Mouse (Mus musculus) cortical plate, adult 2 months (tissue): ENCODE results near the gene Kdelr1. TPM values are rescaled to one million over a fixed set of nuclear protein-coding genes. Genes with fewer than 3 reads are reported as not detected.
"Not testable (repeated sequence)": the region's sequence is repeated elsewhere in the genome, so short reads cannot be mapped to it uniquely, and the experiment has no call there.

Experiments
- H3K27ac ChIP-seq: fragments of 200-500 bp; 2 replicates; pipeline ENCODE4 v1.5.1; 2012; ENCODE audit warnings: low read length, control low read depth, inconsistent platforms; ENCODE audit not compliant: insufficient read depth
- H3K4me1 ChIP-seq: fragments of 200-500 bp; 2 replicates; pipeline ENCODE4 v1.6.1; 2011; ENCODE audit warnings: low read length; ENCODE audit not compliant: control insufficient read depth, insufficient read depth
- H3K4me3 ChIP-seq: fragments of 200-500 bp; 2 replicates; pipeline ENCODE4 v1.5.1; 2011; ENCODE audit warnings: mild to moderate bottlenecking, low read length, control low read depth; ENCODE audit not compliant: insufficient read depth
- CTCF ChIP-seq: fragments of 200-500 bp; IDR thresholded peaks from 2 replicates; pipeline ENCODE4 v1.5.1; 2011; ENCODE audit warnings: mild to moderate bottlenecking, control low read depth, low read length; ENCODE audit not compliant: insufficient read depth; ENCODE audit errors: extremely low read depth
- POLR2A ChIP-seq: fragments of 200-500 bp; IDR thresholded peaks from 2 replicates; pipeline ENCODE4 v1.6.1; 2011; ENCODE audit warnings: mild to moderate bottlenecking, low read length, control low read depth; ENCODE audit not compliant: insufficient read depth; ENCODE audit errors: extremely low read depth
- polyA plus RNA-seq: library from polyadenylated mRNA; depleted of rRNA; stranded (reverse); fragments of >200 nt; gene quantifications from 2 replicates; pipeline ENCODE4 v1.2.3, GENCODE M21; 2012

The Kdelr1 gene
- polyA plus RNA-seq, 1 experiment = 107 TPM

DNA sequence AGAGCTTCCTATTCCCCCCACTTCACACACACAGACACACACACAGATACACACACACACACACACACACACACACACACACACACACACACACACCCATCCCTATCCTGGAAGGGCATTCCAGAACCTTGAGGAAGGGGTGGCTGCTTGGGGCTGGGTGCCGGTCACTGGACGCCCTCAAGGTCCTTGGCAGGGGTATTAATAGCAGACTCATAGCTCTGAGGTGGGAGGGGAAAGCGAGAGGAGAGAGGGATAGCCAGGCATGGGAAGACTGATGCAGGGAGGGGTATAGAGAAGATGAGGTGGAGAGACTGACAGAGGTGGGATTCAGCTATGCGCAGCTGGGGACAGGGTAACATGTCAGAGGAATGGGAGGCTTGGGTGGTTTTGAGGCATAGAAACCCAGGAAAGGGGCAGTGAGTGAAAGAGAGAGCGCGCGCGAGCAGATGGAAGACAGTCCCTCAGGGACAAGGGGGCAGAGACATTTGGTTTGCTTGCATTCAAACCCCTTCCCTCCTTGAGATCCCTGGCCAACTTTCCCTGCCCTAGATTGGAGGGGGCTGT is 3.4 kb upstream of the Kdelr1 start:
- Histone ChIP-seq H3K27ac (no peak overlapping the region), H3K4me3 (peak overlapping the region; percentile 48), H3K4me1 (0 out of 2 replicates have a peak, but pooled peaks cover 2% of the 10 kb centered on the region)
- TF ChIP-seq POLR2A = no peak
- TF ChIP-seq CTCF = no peak

GRCm38 (mm10) chr7:45869787-45870186 is 2.8 kb upstream of the Kdelr1 start:
- Histone ChIP-seq H3K27ac (no peak overlapping the region), H3K4me1 (peaks cover 4% of the 10 kb centered on the region; the same call in 1 of the 2 replicates), H3K4me3 (peak overlapping the region; percentile 48)
- no peak for TF ChIP-seq CTCF
- no peak for TF ChIP-seq POLR2A

DNA sequence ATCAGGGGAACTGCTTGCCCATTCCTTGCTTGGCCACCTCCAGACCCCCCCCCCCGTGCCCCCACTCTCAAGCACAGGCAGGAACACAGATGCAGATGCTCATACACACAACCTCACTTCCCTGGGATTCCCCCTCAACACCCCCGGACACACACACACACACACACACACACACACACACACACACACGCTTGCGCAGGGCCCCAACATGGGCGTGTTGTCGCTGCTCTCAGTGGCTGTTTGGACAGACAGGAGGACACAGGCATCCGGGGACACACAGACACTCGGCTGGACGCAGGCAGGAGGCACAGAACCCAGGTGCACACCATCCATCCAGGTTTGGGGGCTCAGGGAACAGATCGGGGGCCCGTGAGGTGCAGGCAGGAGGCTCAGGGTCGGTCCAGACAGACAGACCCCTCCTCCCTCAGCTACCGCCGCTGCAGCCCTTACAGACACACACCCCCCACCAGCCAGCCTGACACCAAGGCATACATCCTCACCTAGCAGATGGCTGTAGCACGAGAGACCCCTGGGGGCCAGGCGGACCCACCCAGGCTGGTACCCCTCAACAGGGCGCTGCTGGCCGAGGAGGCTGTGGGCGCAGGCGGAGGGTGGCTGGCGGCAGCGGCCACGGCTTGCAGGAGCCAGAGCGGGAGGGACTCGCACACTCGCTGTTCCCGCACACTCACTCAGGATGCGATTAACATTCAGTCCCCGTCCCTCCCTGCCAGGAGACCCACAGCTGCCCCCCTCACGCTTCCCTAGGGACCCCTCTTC is 2.1 kb upstream of the Kdelr1 start:
- Histone ChIP-seq H3K4me1 (peaks cover 5% of the 10 kb centered on the region; the same call in 1 of the 2 replicates), H3K27ac (no peak overlapping the region)

DNA sequence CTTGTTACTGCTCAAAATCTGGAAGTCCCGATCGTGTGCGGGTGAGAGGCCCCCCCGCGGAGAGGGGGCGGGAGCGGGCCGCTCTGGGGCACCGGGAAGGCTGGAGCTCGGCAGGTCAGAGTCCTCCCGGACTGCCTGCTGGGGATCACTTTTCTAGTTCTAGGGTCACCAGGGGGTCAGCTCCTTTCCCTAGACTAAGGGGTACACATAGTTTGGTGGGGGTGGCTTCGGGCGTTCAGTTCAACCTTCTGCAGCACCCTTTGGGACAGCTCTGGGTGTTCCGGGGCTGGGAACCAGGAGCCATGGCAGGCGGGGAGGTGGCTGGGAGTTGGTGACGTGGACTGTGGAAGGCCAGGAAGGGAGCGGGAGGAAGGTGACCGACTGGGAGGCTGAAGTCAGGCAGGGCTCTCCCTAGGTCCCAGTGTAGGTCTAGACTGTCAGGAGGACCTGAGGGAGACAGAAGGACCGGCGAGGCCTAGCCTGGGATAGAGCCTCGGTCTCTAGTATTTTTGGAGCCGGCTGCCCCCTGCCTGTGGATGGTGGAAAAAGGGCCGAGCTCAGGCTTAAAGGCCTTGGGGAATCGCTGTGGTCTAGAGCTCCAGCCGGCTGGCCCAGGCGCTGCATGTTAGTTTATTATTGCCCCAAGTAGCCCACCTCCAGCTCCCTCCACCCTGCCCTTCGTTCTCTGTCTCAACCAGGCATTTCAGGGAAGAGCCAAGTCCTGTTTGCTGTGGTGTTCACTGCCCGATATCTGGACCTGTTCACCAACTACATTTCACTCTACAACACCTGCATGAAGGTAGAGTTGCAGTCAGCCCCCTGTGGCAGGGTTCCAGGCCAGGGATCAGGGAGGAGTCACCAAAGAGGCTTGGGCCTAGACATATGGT is 732 bp downstream of the Kdelr1 start:
- TF ChIP-seq POLR2A = no peak
- no peak for TF ChIP-seq CTCF
- Histone ChIP-seq H3K4me1 (peaks cover 5% of the 10 kb centered on the region; the same call in 1 of the 2 replicates), H3K4me3 (peak overlapping the region; percentile 57)

More for the DNA sequence above, 2.1 kb upstream of the Kdelr1 start:
- H3K4me3 ChIP-seq = peak overlapping the region; percentile 48
- no peak for TF ChIP-seq POLR2A

DNA sequence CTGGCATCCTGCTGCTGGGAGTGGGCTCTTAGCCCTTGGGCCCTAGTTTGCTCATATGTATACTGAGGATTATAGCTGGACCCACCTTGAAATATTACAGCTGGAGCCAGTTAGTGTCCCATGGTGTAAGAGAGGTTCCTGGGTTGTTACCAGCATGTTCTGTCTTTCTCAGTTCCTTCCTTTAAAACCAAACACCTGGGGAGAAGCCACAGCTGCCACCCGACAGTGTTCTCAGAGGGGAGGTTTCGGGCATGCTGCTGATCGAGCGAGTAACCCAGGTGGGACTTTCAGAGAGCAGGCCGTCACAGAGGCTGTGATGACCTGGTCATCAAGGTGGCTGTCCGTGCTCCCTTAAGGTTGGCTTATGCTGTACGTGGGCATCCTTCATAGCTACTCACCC is 4.3 kb downstream of the Kdelr1 start:
- TF ChIP-seq POLR2A (no peak), CTCF (no peak)
- H3K4me3 ChIP-seq = no peak overlapping the region
- H3K4me1 ChIP-seq = peaks cover 5% of the 10 kb centered on the region; the same call in 1 of the 2 replicates
- H3K27ac ChIP-seq = no peak overlapping the region

More for the DNA sequence above, 732 bp downstream of the Kdelr1 start:
- peak overlapping the region; percentile 37 for H3K27ac ChIP-seq

GRCm38 (mm10) chr7:45878278-45878677 is 5.7 kb downstream of the Kdelr1 start, which contains the start of gene Grin2d:
Grin2d (minus strand) TSS chr7:45878378.
- not testable (repeated sequence) for H3K4me1 ChIP-seq, H3K27ac ChIP-seq, H3K4me3 ChIP-seq

- H3K4me1 ChIP-seq = no peaks in the 10 kb centered on the region
- H3K4me3 ChIP-seq = no peak overlapping the region
- H3K27ac ChIP-seq = no peak overlapping the region
- TF ChIP-seq POLR2A (no peak), CTCF (no peak)
Observed at GRCm38 (mm10) chr7:45880531-45880930, 8.0 kb downstream of the Kdelr1 start.

GRCm38 (mm10) chr7:45881011-45881410 is 8.4 kb downstream of the Kdelr1 start:
- TF ChIP-seq POLR2A = no peak
- TF ChIP-seq CTCF = no peak
- Histone ChIP-seq H3K4me3 (no peak overlapping the region), H3K4me1 (no peaks in the 10 kb centered on the region), H3K27ac (no peak overlapping the region)

DNA sequence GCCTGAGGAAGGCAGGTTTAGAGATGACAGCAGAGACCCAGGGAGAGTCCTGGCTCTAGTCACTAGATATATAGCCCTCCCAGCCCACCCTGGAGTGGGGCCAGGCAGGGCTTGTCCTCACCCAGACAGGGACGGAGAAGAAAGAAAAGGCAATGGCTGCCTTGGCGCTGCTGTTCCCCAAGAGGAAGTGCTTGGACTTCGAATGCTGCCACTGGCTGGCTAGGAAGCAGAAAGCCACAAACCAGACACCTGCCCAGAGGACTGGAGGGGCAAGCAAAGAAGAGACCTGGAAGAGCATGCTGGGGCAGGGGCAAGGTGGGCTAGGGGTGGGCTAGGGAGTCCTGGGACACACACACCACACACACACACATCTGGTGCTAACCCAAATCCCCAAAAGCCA is 14.7 kb downstream of the Kdelr1 start:
- Histone ChIP-seq H3K4me3 (no peak overlapping the region), H3K27ac (no peak overlapping the region), H3K4me1 (no peaks in the 10 kb centered on the region)
- TF ChIP-seq CTCF = no peak

DNA sequence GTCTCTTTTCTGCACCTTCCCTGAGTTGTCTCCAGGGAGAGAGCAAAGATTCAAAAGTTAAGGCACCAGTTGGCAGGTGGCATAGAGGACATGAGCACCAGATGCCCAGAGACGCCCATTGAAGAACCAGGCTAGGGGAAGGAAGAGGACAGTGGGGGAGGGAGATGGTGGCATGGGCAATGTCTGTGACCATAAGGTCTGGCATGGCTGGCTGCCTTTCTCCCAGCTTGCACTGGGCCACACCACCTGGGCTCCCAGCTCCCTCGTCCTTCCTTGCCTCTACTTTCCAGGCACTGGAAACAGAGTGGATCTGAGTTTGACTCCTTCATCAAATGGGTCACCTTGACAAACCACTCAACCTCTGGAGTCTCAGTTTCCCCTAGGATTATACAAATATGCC is 20.1 kb downstream of the Kdelr1 start:
- H3K27ac ChIP-seq = no peak overlapping the region
- TF ChIP-seq POLR2A (no peak), CTCF (no peak)
- H3K4me1 ChIP-seq = no peaks in the 10 kb centered on the region
- H3K4me3 ChIP-seq = no peak overlapping the region
